Mouse (Mus musculus): Measurements from ENCODE around the gene Cog7. TPM values are rescaled to one million over a fixed set of nuclear protein-coding genes. Genes with fewer than 3 reads are reported as not detected.

The Cog7 gene
- polyA plus RNA-seq, 1 experiment from 2014 or later: 38.9 TPM

GRCm38 (mm10) chr7:121938124-121938891, 43.2 kb downstream of the Cog7 start:
- peaks cover 55% of the 10 kb centered on the region for H3K36me3 ChIP-seq (ENCODE audit: inconsistent target)
- H3K27ac ChIP-seq: no peak overlapping the region
- H3K79me2 ChIP-seq (ENCODE audit: inconsistent target): no peaks in the 10 kb centered on the region
- no peak overlapping the region for H3K4me3 ChIP-seq (ENCODE audit: inconsistent target)
- WGBS (ENCODE audit: missing documents): 93% methylated on average over 8 of the region's 8 CpGs

- WGBS (ENCODE audit: missing documents): 94% methylated on average over 14 of the region's 14 CpGs
- H3K27ac ChIP-seq: no peak overlapping the region
- H3K36me3 ChIP-seq (ENCODE audit: inconsistent target): peaks cover 52% of the 10 kb centered on the region
- no peak overlapping the region for H3K4me3 ChIP-seq (ENCODE audit: inconsistent target)
- H3K79me2 ChIP-seq (ENCODE audit: inconsistent target): no peaks in the 10 kb centered on the region
Measured at GRCm38 (mm10) chr7:121936861-121937630, 44.5 kb downstream of the Cog7 start.

GRCm38 (mm10) chr7:121935906-121936794, 45.4 kb downstream of the Cog7 start:
- H3K36me3 ChIP-seq (ENCODE audit: inconsistent target): peaks cover 51% of the 10 kb centered on the region

GRCm38 (mm10) chr7:121934346-121934745, 47.2 kb downstream of the Cog7 start:
- H3K27ac ChIP-seq: no peak overlapping the region
- no peaks in the 10 kb centered on the region for H3K79me2 ChIP-seq (ENCODE audit: inconsistent target)
- no peak overlapping the region for H3K4me3 ChIP-seq (ENCODE audit: inconsistent target)
- WGBS (ENCODE audit: missing documents): 68% methylated on average over 2 of the region's 2 CpGs
- H3K36me3 ChIP-seq (ENCODE audit: inconsistent target): peaks cover 60% of the 10 kb centered on the region

More at GRCm38 (mm10) chr7:121935906-121936794, 45.4 kb downstream of the Cog7 start:
- no peaks in the 10 kb centered on the region for H3K79me2 ChIP-seq (ENCODE audit: inconsistent target)
- WGBS (ENCODE audit: missing documents): 93% methylated on average over 12 of the region's 12 CpGs
- H3K27ac ChIP-seq: no peak overlapping the region
- no peak overlapping the region for H3K4me3 ChIP-seq (ENCODE audit: inconsistent target)

GRCm38 (mm10) chr7:121933675-121934074, 47.8 kb downstream of the Cog7 start:
- WGBS (ENCODE audit: missing documents): 94% methylated on average over 6 of the region's 6 CpGs
- Histone ChIP-seq H3K36me3 (ENCODE audit: inconsistent target) (peaks cover 67% of the 10 kb centered on the region), H3K79me2 (ENCODE audit: inconsistent target) (no peaks in the 10 kb centered on the region)

GRCm38 (mm10) chr7:121931246-121931645, 50.3 kb downstream of the Cog7 start:
- Histone ChIP-seq H3K4me3 (ENCODE audit: inconsistent target) (no peak overlapping the region), H3K79me2 (ENCODE audit: inconsistent target) (no peaks in the 10 kb centered on the region)
- WGBS (ENCODE audit: missing documents): 71% methylated on average over 7 of the region's 7 CpGs

More at GRCm38 (mm10) chr7:121933675-121934074, 47.8 kb downstream of the Cog7 start:
- H3K4me3 ChIP-seq (ENCODE audit: inconsistent target): no peak overlapping the region
- H3K27ac ChIP-seq: no peak overlapping the region

GRCm38 (mm10) chr7:121927882-121928281, 53.6 kb downstream of the Cog7 start:
- 97% methylated on average over 2 of the region's 2 CpGs for WGBS (ENCODE audit: missing documents)
- Histone ChIP-seq H3K36me3 (ENCODE audit: inconsistent target) (peaks cover 72% of the 10 kb centered on the region; the same call in 1 of the 2 replicates), H3K4me3 (ENCODE audit: inconsistent target) (no peak overlapping the region)

More at GRCm38 (mm10) chr7:121931246-121931645, 50.3 kb downstream of the Cog7 start:
- H3K36me3 ChIP-seq (ENCODE audit: inconsistent target): peaks cover 72% of the 10 kb centered on the region
- H3K27ac ChIP-seq: no peak overlapping the region

GRCm38 (mm10) chr7:121924361-121924760, 57.1 kb downstream of the Cog7 start:
- peaks cover 59% of the 10 kb centered on the region; the same call in 1 of the 2 replicates for H3K36me3 ChIP-seq (ENCODE audit: inconsistent target)
- 86% methylated on average over 7 of the region's 7 CpGs for WGBS (ENCODE audit: missing documents)

More at GRCm38 (mm10) chr7:121927882-121928281, 53.6 kb downstream of the Cog7 start:
- no peaks in the 10 kb centered on the region for H3K79me2 ChIP-seq (ENCODE audit: inconsistent target)
- H3K27ac ChIP-seq: no peak overlapping the region

GRCm38 (mm10) chr7:121913944-121914343, 67.6 kb downstream of the Cog7 start:
- Histone ChIP-seq H3K79me2 (ENCODE audit: inconsistent target) (no peaks in the 10 kb centered on the region), H3K4me3 (ENCODE audit: inconsistent target) (no peak overlapping the region)
- 87% methylated on average over 6 of the region's 6 CpGs for WGBS (ENCODE audit: missing documents)

More at GRCm38 (mm10) chr7:121924361-121924760, 57.1 kb downstream of the Cog7 start:
- H3K27ac ChIP-seq: no peak overlapping the region
- no peaks in the 10 kb centered on the region for H3K79me2 ChIP-seq (ENCODE audit: inconsistent target)
- H3K4me3 ChIP-seq (ENCODE audit: inconsistent target): no peak overlapping the region

GRCm38 (mm10) chr7:121912250-121912649, 69.3 kb downstream of the Cog7 start:
- WGBS (ENCODE audit: missing documents): 72% methylated on average over 8 of the region's 8 CpGs
- Histone ChIP-seq H3K79me2 (ENCODE audit: inconsistent target) (no peaks in the 10 kb centered on the region), H3K27ac (no peak overlapping the region), H3K4me3 (ENCODE audit: inconsistent target) (no peak overlapping the region), H3K36me3 (ENCODE audit: inconsistent target) (no peaks in the 10 kb centered on the region)

More at GRCm38 (mm10) chr7:121913944-121914343, 67.6 kb downstream of the Cog7 start:
- Histone ChIP-seq H3K36me3 (ENCODE audit: inconsistent target) (no peaks in the 10 kb centered on the region), H3K27ac (no peak overlapping the region)

GRCm38 (mm10) chr7:121906879-121907278, 74.6 kb downstream of the Cog7 start:
- Histone ChIP-seq H3K27ac (no peak overlapping the region), H3K36me3 (ENCODE audit: inconsistent target) (no peaks in the 10 kb centered on the region), H3K4me3 (ENCODE audit: inconsistent target) (no peak overlapping the region), H3K79me2 (ENCODE audit: inconsistent target) (no peaks in the 10 kb centered on the region)
- 68% methylated on average over 4 of the region's 4 CpGs for WGBS (ENCODE audit: missing documents)

- 77% methylated on average over 8 of the region's 8 CpGs for WGBS (ENCODE audit: missing documents)
Measured at GRCm38 (mm10) chr7:121902757-121903411, 78.6 kb downstream of the Cog7 start.

GRCm38 (mm10) chr7:121899940-121900339, 81.6 kb downstream of the Cog7 start:
- 29% methylated on average over 6 of the region's 7 CpGs for WGBS (ENCODE audit: missing documents)
- Histone ChIP-seq H3K36me3 (ENCODE audit: inconsistent target) (no peaks in the 10 kb centered on the region), H3K27ac (no peak overlapping the region), H3K4me3 (ENCODE audit: inconsistent target) (no peak overlapping the region), H3K79me2 (ENCODE audit: inconsistent target) (no peaks in the 10 kb centered on the region)

More at GRCm38 (mm10) chr7:121902757-121903411, 78.6 kb downstream of the Cog7 start:
- no peaks in the 10 kb centered on the region for H3K36me3 ChIP-seq (ENCODE audit: inconsistent target)
- no peak overlapping the region for H3K4me3 ChIP-seq (ENCODE audit: inconsistent target)
- no peaks in the 10 kb centered on the region for H3K79me2 ChIP-seq (ENCODE audit: inconsistent target)
- no peak overlapping the region for H3K27ac ChIP-seq

Measured in macrophage (primary cell).